8 mouse cellular contexts compared by ENCODE assay signal in the genomic region with DNA sequence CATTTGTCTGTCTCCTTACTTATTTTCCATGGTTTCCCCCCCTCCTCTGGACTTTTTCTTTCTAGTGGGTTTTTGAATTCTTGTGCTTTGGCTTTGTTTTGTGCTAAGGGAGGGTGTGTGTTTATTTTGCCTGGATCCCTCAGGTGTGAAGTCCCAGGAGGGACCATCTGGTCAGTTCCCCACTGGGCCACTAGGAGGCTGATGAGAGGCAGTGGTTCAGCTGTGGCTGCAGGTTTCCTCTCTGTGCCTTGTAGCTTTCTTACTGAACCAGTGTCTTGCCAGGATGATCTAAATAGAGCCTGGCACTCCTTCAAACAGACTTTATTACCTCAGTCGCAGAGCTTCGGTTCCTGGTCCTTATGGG. TPM values are rescaled to one million over a fixed set of nuclear protein-coding genes. Genes with fewer than 3 reads are reported as not detected.
DNase-seq lines count a peak whose midpoint lies in the region; ATAC-seq and TF ChIP-seq lines count a peak whose summit lies in the region.

No protein-coding gene starts in this region.

- peaks cover 11% of the 10 kb centered on the region for H3K4me1 ChIP-seq in embryonic facial prominence, embryonic 14.5 days (ENCODE audit: control insufficient read depth, insufficient read depth, low read length)
- H3K4me1 ChIP-seq in heart, embryonic 11.5 days (ENCODE audit: control insufficient read depth, insufficient read depth, low read length): peaks cover 18% of the 10 kb centered on the region
- H3K4me1 ChIP-seq in kidney, embryonic 15.5 days: peaks cover 25% of the 10 kb centered on the region
- peaks cover 4% of the 10 kb centered on the region for H3K4me1 ChIP-seq in liver, adult 2 months (ENCODE audit: control insufficient read depth, insufficient read depth, low read length)

- peak overlapping the region; percentile 99 for H3K9ac ChIP-seq in embryonic facial prominence, embryonic 14.5 days (ENCODE audit: low read depth, low read length)
- peak overlapping the region; percentile 100; the same call in 1 of the 2 replicates for H3K9ac ChIP-seq in heart, embryonic 11.5 days (ENCODE audit: low read depth, low read length)
- no peak overlapping the region; the same call in 1 of the 2 replicates for H3K9ac ChIP-seq in kidney, embryonic 15.5 days
- no peak overlapping the region for H3K9ac ChIP-seq in liver, adult 2 months (ENCODE audit: low read depth, low read length)

- DNase-seq in B cell, adult 2 months: peak; percentile 92 to 95
- peak; percentile 82 to 86 for DNase-seq in adrenal gland, postnatal 36 days
- peak; percentile 74 for DNase-seq in embryonic facial prominence, embryonic 14.5 days (ENCODE audit: low spot score)
- DNase-seq in liver, adult 2 months (ENCODE audit: extremely low read depth, low read depth, low spot score): peak; percentile 45
- peak; percentile 82 to 87 for DNase-seq in spleen, postnatal 36 days (ENCODE audit: low spot score in 2 of 2)

- H3K27ac ChIP-seq in embryonic facial prominence, embryonic 14.5 days (replicated peaks; ENCODE audit: low read depth, low read length): no peak overlapping the region
- no peak overlapping the region for H3K27ac ChIP-seq in heart, embryonic 11.5 days (ENCODE audit: low read depth, low read length)
- H3K27ac ChIP-seq in kidney, embryonic 15.5 days: peak overlapping the region; percentile 93
- no peak overlapping the region for H3K27ac ChIP-seq in liver, adult 2 months (replicated peaks; ENCODE audit: insufficient read depth, low read depth, low read length)

- H3ac ChIP-seq in myocyte (ENCODE audit: control insufficient read depth, insufficient read length): no peak overlapping the region

- peak overlapping the region; percentile 95 for H3K4me3 ChIP-seq in embryonic facial prominence, embryonic 14.5 days (ENCODE audit: low read depth, low read length)
- H3K4me3 ChIP-seq in heart, embryonic 11.5 days (ENCODE audit: low read depth, low read length): peak overlapping the region; percentile 95
- H3K4me3 ChIP-seq in kidney, embryonic 15.5 days (replicated peaks): peak overlapping the region; percentile 73
- H3K4me3 ChIP-seq in liver, adult 2 months (ENCODE audit: insufficient read depth, low read depth, low read length): no peak overlapping the region
- H3K4me3 ChIP-seq in myocyte: peak overlapping the region; percentile 39

- peak; percentile 93 for TF ChIP-seq CTCF in liver, adult 2 months (IDR thresholded peaks at IDR 0.05; ENCODE audit: low read depth, low read length)

- peak overlapping the region; percentile 85 for H3K4me2 ChIP-seq in embryonic facial prominence, embryonic 14.5 days (ENCODE audit: low read depth, low read length)
- H3K4me2 ChIP-seq in heart, embryonic 11.5 days: peak overlapping the region; percentile 94
- peak overlapping the region; percentile 91 for H3K4me2 ChIP-seq in kidney, embryonic 15.5 days
- peak overlapping the region; percentile 78 for H3K4me2 ChIP-seq in myocyte (ENCODE audit: low read depth)

- 18% methylated on average over 2 of the region's 2 CpGs for WGBS in embryonic facial prominence, embryonic 14.5 days
- 25% methylated on average over 2 of the region's 2 CpGs for WGBS in heart, embryonic 11.5 days (ENCODE audit: insufficient replicate concordance)
- WGBS in kidney, embryonic 15.5 days: 15% methylated on average over 2 of the region's 2 CpGs
- WGBS in liver, adult 2 months: 28% methylated on average over 2 of the region's 2 CpGs

- H3K9me3 ChIP-seq in embryonic facial prominence, embryonic 14.5 days (ENCODE audit: control insufficient read depth, low read length): no peaks in the 10 kb centered on the region
- H3K9me3 ChIP-seq in heart, embryonic 11.5 days (replicated peaks; ENCODE audit: control insufficient read depth, low read length): no peaks in the 10 kb centered on the region
- H3K9me3 ChIP-seq in kidney, embryonic 15.5 days (replicated peaks): no peaks in the 10 kb centered on the region

- TF ChIP-seq POLR2A in liver, adult 2 months (IDR thresholded peaks at IDR 0.05; ENCODE audit: extremely low read depth, insufficient read depth, low read length): no peak
- no peak for TF ChIP-seq POLR2A in myocyte (IDR thresholded peaks at IDR 0.05; ENCODE audit: insufficient read length, low read depth)

- H3K27me3 ChIP-seq in embryonic facial prominence, embryonic 14.5 days (replicated peaks; ENCODE audit: control insufficient read depth, insufficient read depth, low read length): no peaks in the 10 kb centered on the region
- no peaks in the 10 kb centered on the region for H3K27me3 ChIP-seq in heart, embryonic 11.5 days (ENCODE audit: control insufficient read depth, insufficient read depth, low read length)
- H3K27me3 ChIP-seq in kidney, embryonic 15.5 days: peaks cover 4% of the 10 kb centered on the region; the same call in 1 of the 2 replicates
- H3K27me3 ChIP-seq in liver, adult 2 months (ENCODE audit: control insufficient read depth, insufficient read depth, low read length): no peaks in the 10 kb centered on the region
- H3K27me3 ChIP-seq in myocyte (ENCODE audit: control insufficient read depth, insufficient read depth, insufficient read length): no peaks in the 10 kb centered on the region

- H3K79me2 ChIP-seq in liver, adult 2 months (ENCODE audit: control insufficient read depth, insufficient read depth, low read length): no peaks in the 10 kb centered on the region
- H3K79me2 ChIP-seq in myocyte (ENCODE audit: control insufficient read depth, insufficient read depth): no peaks in the 10 kb centered on the region

- H3K36me3 ChIP-seq in embryonic facial prominence, embryonic 14.5 days (ENCODE audit: control insufficient read depth, insufficient read depth, low read length): peaks cover 43% of the 10 kb centered on the region
- H3K36me3 ChIP-seq in heart, embryonic 11.5 days (ENCODE audit: control insufficient read depth, insufficient read depth, low read length): peaks cover 29% of the 10 kb centered on the region
- peaks cover 44% of the 10 kb centered on the region for H3K36me3 ChIP-seq in kidney, embryonic 15.5 days
- H3K36me3 ChIP-seq in liver, adult 2 months (ENCODE audit: control insufficient read depth, insufficient read depth, low read length): peaks cover 13% of the 10 kb centered on the region
- peaks cover 27% of the 10 kb centered on the region for H3K36me3 ChIP-seq in myocyte (ENCODE audit: control insufficient read depth, insufficient read depth)

- ATAC-seq in embryonic facial prominence, embryonic 14.5 days (ENCODE audit: low read depth): peak; percentile 42
- 0 out of 2 replicates have a peak, but pooled peaks have one; percentile 52 for ATAC-seq in heart, embryonic 11.5 days (replicated peaks; ENCODE audit: insufficient number of reproducible peaks, low FRiP score, low TSS enrichment)
- ATAC-seq in kidney, embryonic 15.5 days (replicated peaks; ENCODE audit: low FRiP score): 0 out of 2 replicates have a peak, but pooled peaks have one; percentile 49

TF ChIP-seq in myocyte, 11 proteins besides CTCF, POLR2A, EP300 and RAD21:
- no peak for TF ChIP-seq MAX (IDR thresholded peaks at IDR 0.05; ENCODE audit: low read depth)
- peak in 1 of 3 experiments; percentile 18 for TF ChIP-seq MYOG (IDR thresholded peaks at IDR 0.05; ENCODE audit: control insufficient read depth in 1 of 3, insufficient read depth in 1 of 3, insufficient read length in 2 of 3, low read depth in 2 of 3)

RNA-seq across cellular contexts. Expression of a gene that starts 1.5 kb away (rescaled TPM):
- 10 to 100 TPM in 1 of 2 experiments, 1 to 10 TPM in 1; 9.9 to 10.9 TPM for total RNA-seq in adrenal gland, postnatal 36 days (2021)
- polyA plus RNA-seq in embryonic facial prominence, embryonic 14.5 days (2014; fragmentation: Nextera tagmentation; extraction: Ambion mirVana): 22.4 and 24.9 TPM in 2 replicates
- 17.0 and 19.6 TPM in 2 replicates for polyA plus RNA-seq in heart, embryonic 11.5 days (2014; fragmentation: Nextera tagmentation; extraction: Ambion mirVana)
- 28.1 and 31.6 TPM in 2 replicates for polyA plus RNA-seq in kidney, embryonic 15.5 days (2015; fragmentation: Nextera tagmentation; extraction: Ambion mirVana)
- total RNA-seq in liver, adult 2 months (2014; rRNA removed): 1.7 and 1.8 TPM in 2 replicates
- polyA plus RNA-seq in liver, adult 2 months (2012; rRNA removed): 0.73 and 0.97 TPM in 2 replicates
- 10.7 TPM for polyA plus RNA-seq in myocyte (2012; fragmentation: generic; extraction: Trizol)

RNA-seq across cellular contexts. Expression of a gene that starts 13.8 kb away (rescaled TPM):
- 10 to 100 TPM; 85.7 to 89.3 TPM for total RNA-seq in adrenal gland, postnatal 36 days (2021)
- polyA plus RNA-seq in embryonic facial prominence, embryonic 14.5 days (2014; fragmentation: Nextera tagmentation; extraction: Ambion mirVana): 118 and 136 TPM in 2 replicates
- 89.6 and 106 TPM in 2 replicates for polyA plus RNA-seq in heart, embryonic 11.5 days (2014; fragmentation: Nextera tagmentation; extraction: Ambion mirVana)
- polyA plus RNA-seq in kidney, embryonic 15.5 days (2015; fragmentation: Nextera tagmentation; extraction: Ambion mirVana): 136 and 141 TPM in 2 replicates
- total RNA-seq in liver, adult 2 months (2014; rRNA removed): 31.8 and 31.9 TPM in 2 replicates
- 24.6 and 26.1 TPM in 2 replicates for polyA plus RNA-seq in liver, adult 2 months (2012; rRNA removed)
- polyA plus RNA-seq in myocyte (2012; fragmentation: generic; extraction: Trizol): 44.1 TPM

RNA-seq across cellular contexts. Expression of a gene that starts 30.7 kb away (rescaled TPM):
- total RNA-seq in adrenal gland, postnatal 36 days (2021): 10 to 100 TPM; 39.2 to 50.2 TPM
- polyA plus RNA-seq in embryonic facial prominence, embryonic 14.5 days (2014; fragmentation: Nextera tagmentation; extraction: Ambion mirVana): 7.9 and 9.2 TPM in 2 replicates
- 5.4 and 5.5 TPM in 2 replicates for polyA plus RNA-seq in heart, embryonic 11.5 days (2014; fragmentation: Nextera tagmentation; extraction: Ambion mirVana)
- polyA plus RNA-seq in kidney, embryonic 15.5 days (2015; fragmentation: Nextera tagmentation; extraction: Ambion mirVana): 7.3 and 7.9 TPM in 2 replicates
- 6.3 and 7.5 TPM in 2 replicates for total RNA-seq in liver, adult 2 months (2014; rRNA removed)
- polyA plus RNA-seq in liver, adult 2 months (2012; rRNA removed): 5.9 and 6.2 TPM in 2 replicates
- polyA plus RNA-seq in myocyte (2012; fragmentation: generic; extraction: Trizol): 11.0 TPM

Comparison
In these comparisons a context has a peak if more than half of its experiments do, and no peak if none do; other contexts are left out.
1. H3K9ac ChIP-seq: peak in embryonic facial prominence, embryonic 14.5 days (single experiment) and heart, embryonic 11.5 days (single experiment); none in kidney, embryonic 15.5 days (single experiment) and liver, adult 2 months (single experiment).
2. Peak in every context shown above with its lines, with median percentiles within 50 percentile points of each other: DNase-seq, ATAC-seq and H3K4me2 ChIP-seq.